Mouse (Mus musculus): Measurements from ENCODE around the gene Aar2. TPM values are rescaled to one million over a fixed set of nuclear protein-coding genes. Genes with fewer than 3 reads are reported as not detected.

Aar2 gene
- polyA plus RNA-seq, 1 experiment from 2014 or later = 38.0 TPM

GRCm38 (mm10) chr2:156605971-156606370, 58.6 kb downstream of the Aar2 start:
- Histone ChIP-seq H3K4me1 (no peaks in the 10 kb centered on the region), H3K4me3 (replicated peaks) (no peak overlapping the region), H3K27ac (no peak overlapping the region), H3K9ac (no peak overlapping the region), H3K9me3 (replicated peaks) (no peaks in the 10 kb centered on the region), H3K27me3 (peaks cover 35% of the 10 kb centered on the region), H3K36me3 (no peaks in the 10 kb centered on the region), H3K4me2 (no peak overlapping the region)
- WGBS = 68% methylated on average over 5 of the region's 5 CpGs
- ATAC-seq (replicated peaks; ENCODE audit: low FRiP score) = no peak

GRCm38 (mm10) chr2:156613081-156613540, 65.7 kb downstream of the Aar2 start:
- peak overlapping the region; percentile 59 for H3K9ac ChIP-seq
- H3K27ac ChIP-seq = no peak overlapping the region
- H3K4me2 ChIP-seq = peak overlapping the region; percentile 99
- peaks cover 97% of the 10 kb centered on the region for H3K27me3 ChIP-seq
- H3K9me3 ChIP-seq (replicated peaks) = no peaks in the 10 kb centered on the region
- H3K4me1 ChIP-seq = peaks cover 25% of the 10 kb centered on the region
- peak; percentile 38; the same call in 1 of the 2 replicates for ATAC-seq (replicated peaks; ENCODE audit: low FRiP score)
- no peaks in the 10 kb centered on the region for H3K36me3 ChIP-seq
- under 1% methylated on average over 33 of the region's 41 CpGs for WGBS
- peak overlapping the region; percentile 66 for H3K4me3 ChIP-seq (replicated peaks)

- H3K4me2 ChIP-seq = peak within 1 kb of the TSS; percentile 99
- no peak within 1 kb of the TSS for H3K27ac ChIP-seq
- peaks cover 97% of the 10 kb centered on the region for H3K27me3 ChIP-seq
- peak within 1 kb of the TSS; percentile 66 for H3K4me3 ChIP-seq (replicated peaks)
- ATAC-seq (replicated peaks; ENCODE audit: low FRiP score) = peak; percentile 79
- WGBS = under 1% methylated on average over 83 of the region's 103 CpGs
- no peaks in the 10 kb centered on the region for H3K9me3 ChIP-seq (replicated peaks)
- H3K4me1 ChIP-seq = peaks cover 25% of the 10 kb centered on the region
- H3K9ac ChIP-seq = peak within 1 kb of the TSS; percentile 59
- H3K36me3 ChIP-seq = no peaks in the 10 kb centered on the region
These were observed 66.3 kb downstream of the Aar2 start, which contains the start of gene Dlgap4 for GRCm38 (mm10) chr2:156613541-156614257. Dlgap4 (plus strand) TSS chr2:156613705.

- peak overlapping the region; percentile 66 for H3K4me3 ChIP-seq (replicated peaks)
- H3K27ac ChIP-seq = no peak overlapping the region
- H3K27me3 ChIP-seq = peaks cover 99% of the 10 kb centered on the region
- H3K9me3 ChIP-seq (replicated peaks) = no peaks in the 10 kb centered on the region
- peak overlapping the region; percentile 99 for H3K4me2 ChIP-seq
- H3K9ac ChIP-seq = peak overlapping the region; percentile 59; the same call in 1 of the 2 replicates
- ATAC-seq (replicated peaks; ENCODE audit: low FRiP score) = no peak
- no peaks in the 10 kb centered on the region for H3K36me3 ChIP-seq
- 1% methylated on average over 18 of the region's 18 CpGs for WGBS
- H3K4me1 ChIP-seq = peaks cover 25% of the 10 kb centered on the region
These were observed 66.8 kb downstream of the Aar2 start for GRCm38 (mm10) chr2:156614258-156614556.

GRCm38 (mm10) chr2:156614661-156615654, 67.6 kb downstream of the Aar2 start:
- no peaks in the 10 kb centered on the region for H3K9me3 ChIP-seq (replicated peaks)
- no peak overlapping the region for H3K27ac ChIP-seq
- peak overlapping the region; percentile 66 for H3K4me3 ChIP-seq (replicated peaks)
- no peaks in the 10 kb centered on the region for H3K36me3 ChIP-seq
- WGBS = 8% methylated on average over 31 of the region's 31 CpGs
- ATAC-seq (replicated peaks; ENCODE audit: low FRiP score) = no peak
- no peak overlapping the region for H3K9ac ChIP-seq
- peaks cover 25% of the 10 kb centered on the region for H3K4me1 ChIP-seq
- H3K4me2 ChIP-seq = peak overlapping the region; percentile 99
- peaks cover 96% of the 10 kb centered on the region for H3K27me3 ChIP-seq

- no peak for ATAC-seq (replicated peaks; ENCODE audit: low FRiP score)
- H3K4me2 ChIP-seq = no peak overlapping the region
- H3K4me3 ChIP-seq (replicated peaks) = no peak overlapping the region
- H3K9me3 ChIP-seq (replicated peaks) = no peaks in the 10 kb centered on the region
- WGBS = 71% methylated on average over 7 of the region's 7 CpGs
- H3K27me3 ChIP-seq = peaks cover 81% of the 10 kb centered on the region
- H3K36me3 ChIP-seq = no peaks in the 10 kb centered on the region
- H3K27ac ChIP-seq = no peak overlapping the region
- no peak overlapping the region for H3K9ac ChIP-seq
- peaks cover 25% of the 10 kb centered on the region for H3K4me1 ChIP-seq
These were observed 69.1 kb downstream of the Aar2 start for GRCm38 (mm10) chr2:156616513-156616912.

GRCm38 (mm10) chr2:156617536-156617935, 70.2 kb downstream of the Aar2 start:
- 51% methylated on average over 11 of the region's 11 CpGs for WGBS

More at GRCm38 (mm10) chr2:156617536-156617935, 70.2 kb downstream of the Aar2 start:
- peaks cover 71% of the 10 kb centered on the region for H3K27me3 ChIP-seq
- H3K27ac ChIP-seq = no peak overlapping the region
- peaks cover 25% of the 10 kb centered on the region for H3K4me1 ChIP-seq
- H3K9ac ChIP-seq = no peak overlapping the region
- no peak for ATAC-seq (replicated peaks; ENCODE audit: low FRiP score)
- H3K4me2 ChIP-seq = no peak overlapping the region
- no peaks in the 10 kb centered on the region for H3K36me3 ChIP-seq
- no peak overlapping the region for H3K4me3 ChIP-seq (replicated peaks)
- no peaks in the 10 kb centered on the region for H3K9me3 ChIP-seq (replicated peaks)

Other genes starting within 250 kb of the Aar2 start
- 6.3 TPM in 2 replicates for gene Cnbd2, start 235.3 kb upstream of the Aar2 start, polyA plus RNA-seq (2015; fragmentation: Nextera tagmentation; extraction: Ambion mirVana)
- gene Scand1, start 234.9 kb upstream of the Aar2 start, polyA plus RNA-seq (2015; fragmentation: Nextera tagmentation; extraction: Ambion mirVana) = 68.7 and 71.1 TPM in 2 replicates
- 2.3 and 2.8 TPM in 2 replicates for gene Epb41l1, start 126.7 kb upstream of the Aar2 start, polyA plus RNA-seq (2015; fragmentation: Nextera tagmentation; extraction: Ambion mirVana)
- 60.5 and 70.0 TPM in 2 replicates for gene Dlgap4, start 66.1 kb downstream of the Aar2 start, polyA plus RNA-seq (2015; fragmentation: Nextera tagmentation; extraction: Ambion mirVana)
- gene Myl9, start 227.8 kb downstream of the Aar2 start, polyA plus RNA-seq (2015; fragmentation: Nextera tagmentation; extraction: Ambion mirVana) = 305 and 466 TPM in 2 replicates

All from kidney, embryonic 15.5 days (tissue).